Mouse (Mus musculus) kidney, embryonic 14.5 days (tissue): Measurements from ENCODE around the gene Lrp1. TPM values are rescaled to one million over a fixed set of nuclear protein-coding genes. Genes with fewer than 3 reads are reported as not detected.

ENCODE experiments used
- ATAC-seq: fragments of 200-750 bp; cut with Nextera tagmentation; 2 replicates; pipeline ENCODE4 v1.8.0; 2017; ENCODE audit warnings: moderate number of reproducible peaks, mild to moderate bottlenecking, moderate TSS enrichment, moderate library complexity; ENCODE audit not compliant: low FRiP score, low TSS enrichment
- H3K27ac ChIP-seq: fragments of 300-500 bp; sonication (generic); 2 replicates; pipeline ENCODE4 v1.5.1; 2014; ENCODE audit warnings: low read depth, mild to moderate bottlenecking, low read length, moderate library complexity, mixed read lengths
- H3K27me3 ChIP-seq: fragments of 300-500 bp; sonication (generic); 2 replicates; pipeline ENCODE4 v1.6.1; 2014; ENCODE audit warnings: mild to moderate bottlenecking, low read length; ENCODE audit not compliant: control insufficient read depth, insufficient read depth
- H3K36me3 ChIP-seq: fragments of 300-500 bp; sonication (generic); 2 replicates; pipeline ENCODE4 v1.6.1; 2014; ENCODE audit warnings: low read length, mixed read lengths; ENCODE audit not compliant: control insufficient read depth, insufficient read depth
- H3K4me1 ChIP-seq: fragments of 300-500 bp; sonication (generic); 2 replicates; pipeline ENCODE4 v1.6.1; 2014; ENCODE audit warnings: low read length, mixed read lengths; ENCODE audit not compliant: control insufficient read depth, insufficient read depth
- H3K4me2 ChIP-seq: fragments of 300-500 bp; sonication (generic); replicated peaks from 2 replicates; pipeline ENCODE4 v1.6.1; 2014; ENCODE audit warnings: low read depth, mild to moderate bottlenecking, low read length
- H3K4me3 ChIP-seq: fragments of 300-500 bp; sonication (generic); 2 replicates; pipeline ENCODE4 v1.5.1; 2014; ENCODE audit warnings: mild to moderate bottlenecking, low read length
- H3K9ac ChIP-seq: fragments of 300-500 bp; sonication (generic); 2 replicates; pipeline ENCODE4 v1.6.1; 2014; ENCODE audit warnings: low read depth, mild to moderate bottlenecking, low read length, moderate library complexity
- H3K9me3 ChIP-seq: fragments of 300-500 bp; sonication (generic); 2 replicates; pipeline ENCODE4 v1.6.1; 2016; ENCODE audit warnings: low read length; ENCODE audit not compliant: control insufficient read depth
- WGBS: fragments of 180-500 bp; shearing (Covaris S2); extraction: QIAGEN DNeasy Blood & Tissue Kit; methylation state at CpG from one replicate; pipeline ENCODE4 v1.1.7; 2014; 5-methylcytosine and 5-hydroxymethylcytosine counted together
- polyA plus RNA-seq: library from polyadenylated mRNA; unstranded; fragments of >200 nt; fragmentation: Nextera tagmentation; extraction: Ambion mirVana; gene quantifications from 2 replicates; pipeline ENCODE4 v1.2.1, GENCODE M21; 2014

Gene Lrp1
- polyA plus RNA-seq, 1 experiment from 2014 or later = 54.9 TPM

- no peak for ATAC-seq
- H3K36me3 ChIP-seq = peaks cover 69% of the 10 kb centered on the region
- H3K27ac ChIP-seq = no peak overlapping the region
- H3K9me3 ChIP-seq = no peaks in the 10 kb centered on the region
- H3K4me1 ChIP-seq = 0 out of 2 replicates have a peak, but pooled peaks cover 3% of the 10 kb centered on the region
- no peak overlapping the region for H3K4me3 ChIP-seq
- 85% methylated on average over 15 of the region's 15 CpGs for WGBS
- H3K4me2 ChIP-seq = no peak overlapping the region
- no peak overlapping the region for H3K9ac ChIP-seq
- H3K27me3 ChIP-seq = no peaks in the 10 kb centered on the region
These were observed 43.0 kb downstream of the Lrp1 start for GRCm38 (mm10) chr10:127577982-127578381.

- H3K27me3 ChIP-seq = no peaks in the 10 kb centered on the region
- WGBS = 56% methylated on average over 9 of the region's 9 CpGs
- no peak overlapping the region for H3K4me2 ChIP-seq
- H3K9ac ChIP-seq = no peak overlapping the region
- no peaks in the 10 kb centered on the region for H3K4me1 ChIP-seq
- no peaks in the 10 kb centered on the region for H3K9me3 ChIP-seq
- no peak overlapping the region for H3K4me3 ChIP-seq
- ATAC-seq = no peak
- H3K27ac ChIP-seq = no peak overlapping the region
- H3K36me3 ChIP-seq = peaks cover 71% of the 10 kb centered on the region
These were observed 43.8 kb downstream of the Lrp1 start for GRCm38 (mm10) chr10:127577156-127577555.

- H3K9me3 ChIP-seq = no peaks in the 10 kb centered on the region
- H3K4me2 ChIP-seq = no peak overlapping the region
- ATAC-seq = 0 out of 2 replicates have a peak, but pooled peaks have one; percentile 9
- H3K4me3 ChIP-seq = no peak overlapping the region
- no peaks in the 10 kb centered on the region for H3K27me3 ChIP-seq
- no peak overlapping the region for H3K27ac ChIP-seq
- H3K36me3 ChIP-seq = peaks cover 69% of the 10 kb centered on the region
- no peaks in the 10 kb centered on the region for H3K4me1 ChIP-seq
- 58% methylated on average over 18 of the region's 18 CpGs for WGBS
- no peak overlapping the region for H3K9ac ChIP-seq
These were observed 44.5 kb downstream of the Lrp1 start for GRCm38 (mm10) chr10:127576381-127576961.

- no peak overlapping the region for H3K9ac ChIP-seq
- no peak for ATAC-seq
- H3K27me3 ChIP-seq = no peaks in the 10 kb centered on the region
- H3K4me3 ChIP-seq = no peak overlapping the region
- WGBS = 85% methylated on average over 7 of the region's 7 CpGs
- H3K4me1 ChIP-seq = no peaks in the 10 kb centered on the region
- H3K36me3 ChIP-seq = peaks cover 70% of the 10 kb centered on the region
- H3K9me3 ChIP-seq = no peaks in the 10 kb centered on the region
- no peak overlapping the region for H3K27ac ChIP-seq
- no peak overlapping the region for H3K4me2 ChIP-seq
These were observed 45.2 kb downstream of the Lrp1 start for GRCm38 (mm10) chr10:127575741-127576140.

- Histone ChIP-seq H3K4me2 (no peak overlapping the region), H3K9ac (no peak overlapping the region), H3K4me1 (no peaks in the 10 kb centered on the region), H3K4me3 (no peak overlapping the region), H3K36me3 (peaks cover 65% of the 10 kb centered on the region), H3K9me3 (no peaks in the 10 kb centered on the region), H3K27me3 (no peaks in the 10 kb centered on the region), H3K27ac (no peak overlapping the region)
- WGBS = 90% methylated on average over 5 of the region's 5 CpGs
- no peak for ATAC-seq
These were observed 48.7 kb downstream of the Lrp1 start for GRCm38 (mm10) chr10:127572281-127572680.

- Histone ChIP-seq H3K27ac (no peak overlapping the region), H3K9ac (no peak overlapping the region), H3K9me3 (no peaks in the 10 kb centered on the region), H3K4me2 (no peak overlapping the region), H3K4me3 (no peak overlapping the region), H3K4me1 (no peaks in the 10 kb centered on the region), H3K36me3 (peaks cover 63% of the 10 kb centered on the region), H3K27me3 (no peaks in the 10 kb centered on the region)
- ATAC-seq = no peak
- WGBS = 85% methylated on average over 17 of the region's 17 CpGs
These were observed 49.9 kb downstream of the Lrp1 start for GRCm38 (mm10) chr10:127570937-127571641.

- no peaks in the 10 kb centered on the region for H3K9me3 ChIP-seq
- H3K27me3 ChIP-seq = no peaks in the 10 kb centered on the region
- H3K4me2 ChIP-seq = no peak overlapping the region
- no peak overlapping the region for H3K4me3 ChIP-seq
- no peak overlapping the region for H3K9ac ChIP-seq
- no peak for ATAC-seq
- H3K36me3 ChIP-seq = peaks cover 65% of the 10 kb centered on the region
- H3K4me1 ChIP-seq = no peaks in the 10 kb centered on the region
- 0 out of 2 replicates have a peak overlapping the region, but pooled peaks have one; percentile 24 for H3K27ac ChIP-seq
- WGBS = 65% methylated on average over 6 of the region's 6 CpGs
These were observed 50.6 kb downstream of the Lrp1 start for GRCm38 (mm10) chr10:127570384-127570783.

GRCm38 (mm10) chr10:127569450-127569849 is 51.5 kb downstream of the Lrp1 start:
- Histone ChIP-seq H3K4me2 (no peak overlapping the region), H3K36me3 (peaks cover 59% of the 10 kb centered on the region), H3K27ac (no peak overlapping the region), H3K4me1 (0 out of 2 replicates have a peak, but pooled peaks cover 2% of the 10 kb centered on the region), H3K9me3 (no peaks in the 10 kb centered on the region), H3K9ac (no peak overlapping the region), H3K4me3 (no peak overlapping the region), H3K27me3 (no peaks in the 10 kb centered on the region)
- WGBS = 25% methylated on average over 3 of the region's 3 CpGs
- ATAC-seq = peak; percentile 37; the same call in 1 of the 2 replicates
